Mouse (Mus musculus) sigmoid colon, adult 10 weeks (tissue): ENCODE results near the gene Cyp3a44. TPM values are rescaled to one million over a fixed set of nuclear protein-coding genes. Genes with fewer than 3 reads are reported as not detected.

Experiments used
- polyA plus RNA-seq: library from polyadenylated mRNA; stranded (reverse); fragments of 350-450 nt; fragmentation: Illumina TruSeq; extraction: RNeasy Lipid Tissue Mini Kit (QIAGEN cat#74804); gene quantifications from one replicate; pipeline ENCODE4 v1.2.3, GENCODE M21; 2014; ENCODE audit warnings: low read depth, low replicate concordance

Cyp3a44 gene
- not detected for polyA plus RNA-seq

GRCm38 (mm10) chr5:145805796-145806195 lies at the start of gene Cyp3a44:
Gene Cyp3a44 (minus strand): TSS chr5:145805874.

Other genes starting within 250 kb of the Cyp3a44 start
- gene Cyp3a41b, start 221.1 kb downstream of the Cyp3a44 start, polyA plus RNA-seq, result not detected
- gene Cyp3a41a, start 85.7 kb downstream of the Cyp3a44 start, polyA plus RNA-seq, result not detected
- gene Cyp3a11, start 74.1 kb upstream of the Cyp3a44 start, polyA plus RNA-seq, result 0.28 TPM
- gene Cyp3a25, start 203.7 kb upstream of the Cyp3a44 start, polyA plus RNA-seq, result not detected